Mouse (Mus musculus) intestine, postnatal 0 days (tissue): ENCODE measurements around the gene Lkaaear1. TPM values are rescaled to one million over a fixed set of nuclear protein-coding genes. Genes with fewer than 3 reads are reported as not detected.
A peak's percentile ranks its signal among the peaks of the same experiment; 100 is the strongest.

ENCODE experiments used
- ATAC-seq: fragments of 200-750 bp; cut with Nextera tagmentation; 2 replicates; pipeline ENCODE4 v1.8.0; 2017; ENCODE audit warnings: mild to moderate bottlenecking, moderate TSS enrichment, moderate library complexity
- H3K27ac ChIP-seq: fragments of 300-500 bp; sonication (generic); 2 replicates; pipeline ENCODE4 v1.5.1; 2014; ENCODE audit warnings: mild to moderate bottlenecking, low read depth, low read length, moderate library complexity
- H3K27me3 ChIP-seq: fragments of 300-500 bp; sonication (generic); replicated peaks from 2 replicates; pipeline ENCODE4 v1.6.1; 2014; ENCODE audit warnings: low read length, mixed read lengths; ENCODE audit not compliant: control insufficient read depth, insufficient read depth
- H3K36me3 ChIP-seq: fragments of 300-500 bp; sonication (generic); 2 replicates; pipeline ENCODE4 v1.6.1; 2014; ENCODE audit warnings: mild to moderate bottlenecking, moderate library complexity; ENCODE audit not compliant: control insufficient read depth, insufficient read depth
- H3K4me1 ChIP-seq: fragments of 300-500 bp; sonication (generic); replicated peaks from 2 replicates; pipeline ENCODE4 v1.6.1; 2014; ENCODE audit warnings: antibody characterized with exemption, low read length, mixed read lengths; ENCODE audit not compliant: control insufficient read depth, insufficient read depth
- H3K4me2 ChIP-seq: fragments of 300-500 bp; sonication (generic); replicated peaks from 2 replicates; pipeline ENCODE4 v1.6.1; 2014; ENCODE audit warnings: low read depth, mild to moderate bottlenecking, moderate library complexity
- H3K4me3 ChIP-seq: fragments of 300-500 bp; sonication (generic); 2 replicates; pipeline ENCODE4 v1.5.1; 2014; ENCODE audit warnings: low read depth, low read length
- H3K9ac ChIP-seq: fragments of 300-500 bp; sonication (generic); 2 replicates; pipeline ENCODE4 v1.6.1; 2014; ENCODE audit warnings: mild to moderate bottlenecking, low read depth, low read length
- H3K9me3 ChIP-seq: fragments of 300-500 bp; sonication (generic); 2 replicates; pipeline ENCODE4 v1.6.1; 2016; ENCODE audit warnings: mixed run types; ENCODE audit not compliant: control insufficient read depth
- CTCF ChIP-seq: sonication (generic); IDR thresholded peaks from 2 replicates; pipeline ENCODE4 v1.5.1; 2016; ENCODE audit warnings: low read depth, mild to moderate bottlenecking, control low read depth, antibody characterized with exemption, moderate library complexity
- WGBS: fragments of 180-500 bp; shearing (Covaris S2); extraction: QIAGEN DNeasy Blood & Tissue Kit; methylation state at CpG from one replicate; pipeline ENCODE4 v1.1.7; 2014; 5-methylcytosine and 5-hydroxymethylcytosine counted together
- polyA plus RNA-seq: library from polyadenylated mRNA; unstranded; fragments of >200 nt; fragmentation: Nextera tagmentation; extraction: Ambion mirVana; gene quantifications from 2 replicates; pipeline ENCODE4 v1.2.1, GENCODE M21; 2015

Gene Lkaaear1
- polyA plus RNA-seq, 1 experiment from 2014 or later: not detected

DNA sequence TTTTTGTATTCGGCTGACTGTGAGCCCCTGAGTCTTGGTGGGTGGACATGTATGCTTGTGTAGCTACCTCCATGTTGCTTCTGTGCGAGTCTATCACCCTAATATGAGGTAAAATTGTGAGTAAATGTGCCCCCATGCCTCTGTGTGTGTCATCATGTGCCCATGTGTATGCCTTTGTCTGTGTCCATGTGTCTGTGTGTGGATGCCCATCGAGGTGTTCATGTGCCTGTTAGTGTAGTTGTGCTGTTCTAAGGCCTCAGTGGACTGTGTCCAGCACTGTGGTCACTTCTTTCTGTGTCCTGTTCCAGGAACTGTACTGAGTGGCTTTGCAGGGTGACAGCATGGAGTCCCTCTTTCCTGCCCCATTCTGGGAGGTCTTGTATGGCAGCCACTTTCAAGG, 17.1 kb upstream of the Lkaaear1 start:
- Histone ChIP-seq H3K36me3 (no peaks in the 10 kb centered on the region), H3K9ac (no peak overlapping the region), H3K27me3 (no peaks in the 10 kb centered on the region), H3K4me3 (no peak overlapping the region), H3K27ac (no peak overlapping the region), H3K4me2 (no peak overlapping the region), H3K9me3 (no peaks in the 10 kb centered on the region), H3K4me1 (no peaks in the 10 kb centered on the region)
- ATAC-seq: no peak
- TF ChIP-seq CTCF: no peak
- 71% methylated on average over 3 of the region's 3 CpGs for WGBS

GRCm38 (mm10) chr2:181714903-181715326, 16.7 kb upstream of the Lkaaear1 start, which contains the start of gene Oprl1:
Oprl1 (plus strand) TSS chr2:181715016.
- TF ChIP-seq CTCF: no peak
- Histone ChIP-seq H3K27me3 (no peaks in the 10 kb centered on the region), H3K36me3 (no peaks in the 10 kb centered on the region), H3K9me3 (no peaks in the 10 kb centered on the region), H3K9ac (no peak within 1 kb of the TSS), H3K4me3 (no peak within 1 kb of the TSS), H3K4me2 (no peak within 1 kb of the TSS; the same call in 1 of the 2 replicates), H3K27ac (no peak within 1 kb of the TSS), H3K4me1 (no peaks in the 10 kb centered on the region)
- 1% methylated on average over 7 of the region's 7 CpGs for WGBS
- ATAC-seq: no peak

DNA sequence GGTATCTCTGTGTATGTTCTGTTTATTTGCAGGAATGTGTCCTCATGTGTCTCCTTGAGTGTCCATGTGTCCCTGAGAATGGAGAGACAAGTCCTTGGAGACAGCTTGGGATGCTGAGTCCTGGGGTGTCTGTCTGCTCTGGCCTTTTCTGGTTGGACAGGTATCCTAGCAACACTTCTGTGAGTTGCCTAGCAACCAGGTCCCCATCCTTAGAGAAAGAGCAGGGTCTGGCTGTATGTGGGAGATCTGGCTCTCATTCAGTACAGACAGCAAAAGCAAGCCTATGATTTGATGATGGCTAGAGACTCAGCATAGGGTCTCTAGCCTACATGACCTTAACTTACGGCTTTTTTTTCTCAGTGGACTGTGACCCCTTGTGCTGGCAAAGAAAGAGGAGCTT, 15.5 kb upstream of the Lkaaear1 start:
- no peak for ATAC-seq
- H3K36me3 ChIP-seq: no peaks in the 10 kb centered on the region
- H3K4me2 ChIP-seq: no peak overlapping the region
- no peak for TF ChIP-seq CTCF
- no peak overlapping the region for H3K27ac ChIP-seq
- no peaks in the 10 kb centered on the region for H3K27me3 ChIP-seq
- no peak overlapping the region for H3K9ac ChIP-seq
- H3K4me1 ChIP-seq: no peaks in the 10 kb centered on the region
- no peak overlapping the region for H3K4me3 ChIP-seq
- 89% methylated on average over 1 of the region's 1 CpGs for WGBS
- H3K9me3 ChIP-seq: no peaks in the 10 kb centered on the region

DNA sequence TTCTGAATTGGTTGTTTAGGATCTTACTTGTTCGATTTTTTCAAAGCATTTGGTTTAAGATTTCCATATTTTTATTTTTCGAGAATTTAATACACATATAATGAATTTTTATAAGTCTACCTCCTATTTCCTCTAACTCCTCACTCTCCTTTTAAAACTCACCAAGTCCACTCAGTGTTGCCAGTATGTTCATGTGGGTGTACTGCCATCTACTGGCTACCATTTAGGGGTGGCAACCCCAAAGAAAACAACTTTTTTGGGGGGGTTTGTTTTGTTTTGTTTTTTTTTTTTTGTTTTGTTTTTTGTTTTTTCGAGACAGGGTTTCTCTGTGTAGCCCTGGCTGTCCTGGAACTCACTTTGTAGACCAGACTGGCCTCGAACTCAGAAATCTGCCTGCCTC, 8.4 kb upstream of the Lkaaear1 start:
- Histone ChIP-seq H3K4me1 (no peaks in the 10 kb centered on the region), H3K4me2 (no peak overlapping the region), H3K27ac (no peak overlapping the region), H3K27me3 (peaks cover 6% of the 10 kb centered on the region), H3K4me3 (no peak overlapping the region), H3K9me3 (no peaks in the 10 kb centered on the region), H3K9ac (no peak overlapping the region), H3K36me3 (no peaks in the 10 kb centered on the region)
- TF ChIP-seq CTCF: peak; percentile 68
- 52% methylated on average over 4 of the region's 4 CpGs for whole genome bisulfite sequencing
- no peak for ATAC-seq

- Histone ChIP-seq H3K4me3 (no peak overlapping the region), H3K9me3 (no peaks in the 10 kb centered on the region), H3K36me3 (no peaks in the 10 kb centered on the region), H3K27ac (no peak overlapping the region), H3K27me3 (no peaks in the 10 kb centered on the region), H3K4me1 (0 out of 2 replicates have a peak, but pooled peaks cover 4% of the 10 kb centered on the region), H3K9ac (no peak overlapping the region), H3K4me2 (no peak overlapping the region)
- WGBS: 78% methylated on average over 33 of the region's 33 CpGs
- ATAC-seq: no peak
- TF ChIP-seq CTCF: no peak
These were observed 1.3 kb downstream of the Lkaaear1 start for GRCm38 (mm10) chr2:181696801-181697420.

GRCm38 (mm10) chr2:181695776-181696175, 2.5 kb downstream of the Lkaaear1 start:
- TF ChIP-seq CTCF: no peak
- Histone ChIP-seq H3K36me3 (no peaks in the 10 kb centered on the region), H3K27me3 (no peaks in the 10 kb centered on the region), H3K9ac (no peak overlapping the region), H3K4me3 (no peak overlapping the region), H3K4me2 (no peak overlapping the region), H3K4me1 (0 out of 2 replicates have a peak, but pooled peaks cover 4% of the 10 kb centered on the region), H3K9me3 (no peaks in the 10 kb centered on the region), H3K27ac (no peak overlapping the region)
- WGBS: 67% methylated on average over 1 of the region's 1 CpGs
- ATAC-seq: no peak
